Mouse (Mus musculus) G1E-ER4 (cell line): Measurements from ENCODE around the gene Plcb4. TPM values are rescaled to one million over a fixed set of nuclear protein-coding genes. Genes with fewer than 3 reads are reported as not detected.

Experiments used
- GATA1 ChIP-seq: IDR thresholded peaks from one replicate; pipeline ENCODE4 v1.8.0; 2012; ENCODE audit warnings: low read length, inconsistent platforms
- polyA plus RNA-seq: library from polyadenylated mRNA; stranded (reverse); fragments of >175 nt; gene quantifications from 2 replicates; pipeline ENCODE4 v1.2.3, GENCODE M21; 2012

Plcb4 gene
- polyA plus RNA-seq, 1 experiment = not detected

DNA sequence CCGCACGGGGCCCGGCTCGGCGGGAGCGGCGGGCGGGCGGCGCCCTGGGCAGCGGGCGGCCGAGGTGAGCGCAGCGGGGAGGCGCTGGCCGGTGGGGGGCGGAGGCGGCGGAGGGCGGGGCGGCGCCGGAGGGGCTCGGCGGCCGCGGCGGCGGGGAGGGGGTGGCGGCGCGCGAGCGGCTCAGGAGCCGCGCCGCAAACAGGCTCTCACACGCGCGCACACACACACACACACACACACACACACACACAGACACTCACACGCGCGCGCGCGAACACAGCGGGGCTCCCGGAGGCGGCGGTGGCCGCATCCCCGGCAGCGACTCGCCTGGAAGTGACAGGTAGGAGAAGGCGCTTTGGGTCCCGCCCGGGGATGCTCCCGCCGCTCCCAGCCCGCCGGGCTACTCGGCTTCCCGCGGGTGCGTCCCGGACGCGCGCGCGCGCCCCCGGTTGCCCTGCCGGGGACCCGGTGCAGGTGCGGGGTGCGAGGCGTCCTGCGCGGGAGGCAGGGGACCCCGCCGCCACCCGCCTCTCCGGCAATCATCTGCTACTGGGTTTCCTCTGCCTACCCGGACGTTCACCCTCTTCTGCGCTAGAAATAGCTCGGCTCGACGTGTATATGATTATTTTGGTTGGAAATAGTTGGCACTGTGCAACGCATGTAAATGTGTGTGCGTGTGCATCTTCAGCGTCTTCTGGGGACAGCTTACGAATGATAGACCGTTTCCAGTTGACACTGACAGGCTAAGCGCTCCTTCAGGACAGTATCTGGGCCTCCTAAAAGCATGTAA is 775 bp downstream of the Plcb4 start:
- no peak for TF ChIP-seq GATA1

DNA sequence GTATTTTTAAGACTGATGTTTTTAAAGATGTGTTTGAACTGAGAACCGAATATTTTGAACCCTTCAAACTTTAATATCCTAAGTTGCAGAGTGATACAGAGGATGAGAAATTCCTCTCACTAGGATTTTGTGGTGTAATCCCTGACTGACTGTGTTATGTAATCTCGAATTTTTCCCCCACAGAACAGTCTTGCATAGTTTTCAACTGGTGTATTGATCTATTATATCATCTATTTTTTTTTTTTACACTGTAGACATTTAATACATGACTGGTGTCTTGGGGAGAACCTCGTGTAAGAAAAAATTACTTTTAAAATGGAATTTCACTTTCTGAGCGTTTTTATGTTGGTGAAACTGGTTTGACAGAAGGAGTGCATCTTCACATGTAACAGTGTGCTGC is 2.0 kb downstream of the Plcb4 start:
- TF ChIP-seq GATA1 = no peak

DNA sequence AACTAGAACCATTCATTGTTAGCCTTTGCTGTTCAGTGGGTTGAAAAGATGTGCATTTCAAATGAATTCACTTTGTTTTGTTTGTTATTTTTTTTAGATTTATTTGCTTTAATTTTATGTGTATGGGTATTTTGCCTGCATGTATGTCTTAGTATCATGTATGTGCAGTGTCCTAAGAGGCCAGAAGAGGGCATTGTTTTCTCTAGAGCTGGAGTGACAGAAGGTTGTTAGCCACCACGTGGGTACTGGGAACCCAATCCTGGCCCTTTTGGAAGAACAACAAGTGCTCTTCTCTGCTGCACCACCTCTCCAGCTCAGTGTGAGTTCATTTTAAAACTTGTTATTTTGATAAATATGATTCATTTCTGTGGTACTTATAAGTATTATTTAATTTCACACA is 5.0 kb downstream of the Plcb4 start:
- TF ChIP-seq GATA1 = no peak

DNA sequence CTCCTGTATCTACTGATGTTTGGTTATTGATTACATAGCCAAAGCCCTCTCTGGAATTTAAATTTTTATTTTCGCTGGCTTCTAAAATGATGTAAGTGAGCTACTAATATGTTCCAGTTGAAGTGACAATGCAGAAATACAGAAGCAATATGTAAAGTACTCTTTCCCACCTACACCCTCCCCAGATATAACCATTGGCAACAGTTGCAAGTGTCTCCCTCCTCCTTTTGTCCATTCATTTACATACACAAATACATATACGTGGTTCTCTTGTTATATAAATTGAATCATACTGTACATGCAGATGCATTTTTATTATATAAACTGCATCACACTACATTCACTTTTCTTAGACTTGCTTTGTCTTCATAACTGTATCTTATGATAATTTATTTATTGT is 8.7 kb downstream of the Plcb4 start:
- TF ChIP-seq GATA1 = no peak

DNA sequence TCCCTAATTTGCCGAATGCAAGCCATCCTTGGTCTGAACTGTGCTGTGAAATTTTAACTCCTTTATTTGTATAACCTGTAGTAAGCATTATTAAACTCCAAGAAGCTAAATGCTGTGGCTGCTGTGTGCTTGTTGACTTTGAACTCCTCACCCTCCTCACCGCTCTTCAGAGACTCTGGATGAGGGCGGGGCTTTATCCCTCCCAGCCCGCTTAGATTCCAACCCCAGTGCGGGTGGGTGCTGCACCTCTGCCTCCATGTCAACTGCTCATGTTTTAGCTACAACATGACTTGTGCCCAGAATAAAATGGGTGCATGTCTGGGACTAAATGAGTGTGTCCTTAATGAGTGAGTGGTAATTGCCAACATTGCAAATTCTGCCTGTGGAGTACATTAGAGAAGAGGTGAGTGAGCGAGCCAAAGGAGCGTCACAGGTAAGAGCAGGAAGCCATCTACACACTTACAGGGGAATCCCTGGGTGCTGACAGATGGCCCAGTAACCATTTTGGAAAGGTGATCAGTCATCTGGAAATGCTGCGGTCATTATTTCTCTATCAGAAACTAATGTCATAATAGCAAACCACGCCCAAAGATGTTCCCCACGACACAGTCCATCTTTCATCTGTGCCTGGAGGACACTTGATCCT is 13.8 kb downstream of the Plcb4 start:
- no peak for TF ChIP-seq GATA1

DNA sequence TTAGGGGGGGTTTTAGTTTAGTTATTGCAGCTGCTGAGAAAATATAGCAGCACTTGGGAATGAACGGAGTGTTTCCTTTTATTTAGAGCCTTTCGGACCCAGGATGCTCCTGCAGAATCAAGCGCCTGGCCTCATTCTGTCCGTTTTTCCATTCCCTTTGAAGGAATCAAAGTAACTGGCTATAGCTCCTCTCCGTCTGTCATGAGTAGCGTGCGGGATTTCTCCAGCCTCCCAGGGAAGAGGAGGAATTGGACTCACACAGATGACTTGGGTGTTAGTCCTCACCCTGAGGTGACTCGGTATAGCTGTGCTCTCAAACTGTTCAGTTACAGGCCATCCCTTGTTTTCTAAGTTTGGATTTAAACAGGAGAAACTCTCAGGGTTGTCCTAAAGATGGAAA is 14.8 kb downstream of the Plcb4 start:
- no peak for TF ChIP-seq GATA1

DNA sequence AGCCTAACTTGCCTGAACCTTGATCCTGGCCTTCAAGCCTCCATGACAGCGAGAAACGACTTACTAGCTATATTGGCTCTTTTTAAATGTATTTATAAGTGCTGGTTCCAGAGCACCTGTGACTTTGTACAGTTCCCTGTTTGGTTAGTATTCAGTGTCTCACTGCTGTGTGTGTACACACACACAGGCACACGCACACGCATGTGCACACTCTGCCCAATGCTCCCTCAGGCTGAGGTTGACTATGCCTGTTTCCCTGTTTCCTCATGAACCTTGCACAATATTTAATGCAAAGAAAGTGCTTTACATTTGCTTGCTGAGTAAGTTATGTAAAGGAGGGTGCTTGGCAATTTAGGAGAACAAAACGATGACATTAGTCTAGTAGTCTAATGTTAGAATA is 16.5 kb downstream of the Plcb4 start:
- no peak for TF ChIP-seq GATA1

DNA sequence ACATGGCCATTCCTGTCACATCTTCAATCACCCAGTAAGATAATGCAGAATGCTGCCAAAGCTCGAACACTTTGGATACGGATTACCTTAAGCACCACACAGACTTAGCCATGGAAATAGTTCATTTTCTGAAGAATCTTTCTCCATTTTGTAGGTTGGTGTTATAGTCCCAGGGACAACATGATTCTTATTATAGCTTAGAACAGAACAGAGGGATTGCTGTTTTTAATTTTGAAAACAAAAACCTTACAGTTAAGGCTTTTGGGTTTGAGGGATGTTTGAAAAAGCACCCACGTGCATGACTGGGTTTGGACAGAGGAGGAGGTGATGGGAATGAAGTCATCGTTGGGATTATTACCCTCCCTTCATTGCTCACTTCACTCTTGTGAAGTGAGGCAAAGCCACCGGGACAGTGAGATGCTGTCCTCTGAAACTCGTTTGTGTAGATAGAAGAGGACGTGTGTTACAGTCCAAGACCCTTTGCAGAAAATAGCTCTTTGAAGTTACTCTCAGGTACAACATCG is 18.2 kb downstream of the Plcb4 start:
- no peak for TF ChIP-seq GATA1

DNA sequence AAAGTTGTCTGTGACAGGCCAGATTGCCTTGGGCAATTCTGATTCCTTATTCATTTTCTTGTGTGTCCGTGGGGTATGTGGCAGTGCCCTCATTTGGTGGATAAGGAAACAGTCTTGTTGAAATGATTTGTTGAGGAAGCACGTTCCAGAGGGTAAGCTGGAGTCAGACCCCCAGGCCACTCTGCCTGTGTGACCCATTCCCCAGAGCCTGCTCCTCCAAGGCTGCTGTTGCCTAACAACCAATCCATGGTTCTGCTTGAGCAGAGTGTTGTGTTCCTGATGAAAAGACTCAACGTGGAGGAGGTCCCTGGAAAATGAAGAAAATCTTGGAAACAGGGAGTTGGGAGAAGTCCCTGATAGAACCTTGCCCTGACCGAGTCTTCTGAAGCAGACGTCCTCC is 18.8 kb downstream of the Plcb4 start:
- no peak for TF ChIP-seq GATA1

DNA sequence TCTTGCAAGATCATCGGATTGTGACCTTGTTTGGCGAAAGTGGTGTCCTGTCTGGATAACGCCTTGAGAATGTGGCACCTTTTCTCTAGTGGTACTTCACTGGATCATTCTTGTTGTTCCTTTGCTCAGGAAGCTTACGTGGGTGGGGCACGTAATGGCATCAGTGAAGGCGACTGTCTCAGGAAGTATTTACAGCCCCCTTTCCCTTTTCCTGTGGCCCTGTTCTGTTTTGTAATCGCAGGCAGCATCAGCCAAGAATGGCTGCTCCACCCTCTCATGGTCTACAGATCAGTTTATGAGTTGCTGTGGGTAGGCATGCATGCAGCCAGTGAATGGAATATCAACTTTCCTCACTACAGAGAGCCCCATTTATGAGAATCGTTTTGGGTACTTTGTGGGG is 21.2 kb downstream of the Plcb4 start:
- TF ChIP-seq GATA1 = no peak

DNA sequence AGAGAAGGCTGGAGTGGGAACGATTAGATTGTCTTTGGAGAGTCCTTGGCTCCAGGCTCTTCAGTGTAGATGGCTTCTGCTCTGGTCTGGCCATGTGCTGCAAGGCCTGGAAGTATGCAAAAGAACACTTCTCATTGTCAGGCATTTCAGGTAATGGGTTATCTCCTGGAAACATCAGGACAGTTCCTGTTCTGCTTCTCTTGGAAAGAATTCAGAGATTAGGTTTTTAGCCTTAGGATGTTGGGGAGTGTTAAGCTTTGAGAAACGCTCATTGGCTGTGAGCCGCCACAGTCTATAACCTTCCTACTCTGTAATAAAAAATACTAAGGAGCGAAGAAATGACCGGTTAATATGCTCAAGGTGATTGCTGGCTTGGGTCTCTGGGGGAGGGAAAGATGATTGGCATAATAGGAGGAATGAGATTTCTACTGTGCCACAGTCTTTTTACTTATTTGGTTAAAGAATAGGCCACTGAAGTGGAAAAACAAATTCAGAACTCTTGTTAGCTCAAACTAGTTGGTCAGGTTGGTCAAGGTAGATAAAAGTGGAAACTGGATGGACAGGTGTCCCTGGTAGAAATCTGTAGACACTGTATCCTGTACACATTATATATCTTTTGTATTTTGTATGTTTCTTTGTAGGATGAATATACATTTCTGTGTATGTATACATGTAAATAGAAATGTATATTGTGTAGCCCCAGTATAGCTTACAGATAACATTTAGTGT is 21.8 kb downstream of the Plcb4 start:
- TF ChIP-seq GATA1 = no peak

DNA sequence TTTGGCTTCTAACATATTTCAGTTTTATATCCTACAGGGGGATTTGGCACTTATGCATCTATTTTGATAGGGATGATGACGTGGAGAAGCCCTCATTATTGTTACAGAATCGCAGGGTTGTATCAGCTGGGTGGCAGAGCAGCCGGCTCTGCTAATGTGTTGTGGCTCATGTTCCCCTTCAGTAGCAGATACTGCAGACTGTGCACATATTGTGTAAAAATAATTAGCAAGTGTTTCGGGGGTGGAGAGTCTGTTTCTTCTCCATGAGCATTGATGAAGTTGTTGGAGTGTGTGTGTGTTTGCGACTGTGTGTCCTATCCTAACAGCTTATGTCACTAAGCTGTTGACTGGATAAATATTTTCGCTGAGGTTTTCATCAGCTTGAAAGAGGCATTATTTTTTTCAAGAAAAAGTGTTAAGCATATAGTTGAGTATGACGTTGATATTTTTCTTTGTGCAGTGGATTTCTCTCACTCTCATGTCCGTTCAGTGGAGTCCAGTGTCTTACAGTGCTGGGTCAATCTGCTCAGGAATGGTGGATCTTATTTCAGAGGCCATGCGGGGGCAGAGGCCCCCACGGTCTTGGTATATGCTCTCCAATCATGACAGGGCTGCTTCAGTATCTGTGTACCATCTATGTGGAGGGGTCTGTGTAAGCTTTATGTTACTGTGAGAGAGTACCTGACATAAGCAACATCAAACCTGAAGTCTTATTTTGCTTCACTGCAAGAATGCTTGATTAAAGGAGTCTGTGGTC is 25.1 kb downstream of the Plcb4 start:
- no peak for TF ChIP-seq GATA1

DNA sequence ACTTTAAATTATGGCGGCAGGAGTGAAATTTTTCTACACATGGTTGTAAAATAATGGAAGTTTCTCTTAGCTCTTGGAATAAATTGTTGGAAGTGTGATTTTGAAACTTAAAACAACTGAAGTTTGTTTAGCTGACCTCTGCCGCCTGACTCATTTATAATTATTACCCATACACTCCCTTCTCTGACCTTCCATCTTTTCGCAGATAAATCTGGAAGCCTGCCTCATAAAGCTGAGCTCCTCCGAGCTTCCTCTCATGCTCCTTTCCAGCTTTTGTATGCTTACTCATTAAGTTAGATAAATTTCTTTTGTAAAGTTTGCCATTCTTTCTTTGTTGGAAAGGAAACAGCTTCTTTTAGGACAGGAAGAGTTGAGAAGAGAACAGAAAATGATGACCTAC is 27.9 kb downstream of the Plcb4 start:
- TF ChIP-seq GATA1 = no peak

DNA sequence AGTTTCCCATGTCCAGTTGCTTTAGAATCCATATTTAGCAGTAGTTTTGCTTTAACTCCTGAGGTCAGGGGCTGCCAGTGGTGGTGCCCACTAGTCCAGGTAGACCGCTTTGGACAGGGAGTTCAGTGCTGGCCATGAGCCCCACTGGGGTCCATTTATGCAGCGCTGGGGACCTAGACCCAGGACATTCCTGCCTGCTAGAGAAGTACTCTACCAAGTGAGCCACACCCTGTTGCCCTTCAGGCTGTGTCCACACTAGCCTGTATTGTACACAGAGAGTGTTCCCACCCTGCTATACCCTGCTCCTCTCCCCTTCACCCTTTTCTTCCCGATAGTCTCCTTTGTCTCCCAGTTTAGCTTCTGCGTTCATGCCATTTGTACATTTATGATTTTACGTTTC is 28.8 kb downstream of the Plcb4 start:
- TF ChIP-seq GATA1 = no peak
